Mouse (Mus musculus): Measurements from ENCODE around the gene Clrn1. TPM values are rescaled to one million over a fixed set of nuclear protein-coding genes. Genes with fewer than 3 reads are reported as not detected.

The Clrn1 gene
- polyA plus RNA-seq, 1 experiment from 2014 or later, result 0.08 TPM

DNA sequence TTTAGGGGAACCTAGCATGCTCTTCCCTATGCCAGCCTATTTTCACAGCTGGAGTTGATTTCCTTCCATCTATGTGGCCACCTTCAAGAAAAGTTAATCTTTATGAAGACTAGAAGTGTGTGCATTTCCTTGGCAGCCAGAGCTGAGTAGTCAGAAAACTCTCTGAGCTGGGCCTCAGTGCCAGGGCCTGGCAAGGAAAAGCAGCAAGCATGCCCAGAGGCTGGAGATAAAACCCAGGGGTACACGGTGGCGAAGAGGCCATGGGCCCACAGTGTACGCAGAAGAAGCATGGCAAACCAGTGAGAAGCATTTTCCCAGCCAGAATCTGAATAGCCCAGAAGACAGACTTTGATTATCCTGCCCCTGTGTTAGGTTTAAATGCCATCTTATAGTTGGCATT lies 70.9 kb downstream of the Clrn1 start:
- Histone ChIP-seq H3K27me3 (ENCODE audit: insufficient read depth, low read length) (no peaks in the 10 kb centered on the region), H3K4me2 (no peak overlapping the region), H3K9ac (no peak overlapping the region), H3K27ac (ENCODE audit: low read depth) (no peak overlapping the region), H3K4me1 (ENCODE audit: insufficient read depth) (no peaks in the 10 kb centered on the region), H3K9me3 (ENCODE audit: low read depth, low read length) (no peaks in the 10 kb centered on the region), H3K4me3 (ENCODE audit: low read depth, low read length) (no peak overlapping the region), H3K36me3 (ENCODE audit: insufficient read depth) (no peaks in the 10 kb centered on the region)
- WGBS, result 90% methylated on average over 3 of the region's 3 CpGs
- TF ChIP-seq CTCF (IDR thresholded peaks at IDR 0.05; ENCODE audit: low read depth), result no peak
- DNase-seq (no peak), ATAC-seq (ENCODE audit: insufficient read depth) (no peak)

DNA sequence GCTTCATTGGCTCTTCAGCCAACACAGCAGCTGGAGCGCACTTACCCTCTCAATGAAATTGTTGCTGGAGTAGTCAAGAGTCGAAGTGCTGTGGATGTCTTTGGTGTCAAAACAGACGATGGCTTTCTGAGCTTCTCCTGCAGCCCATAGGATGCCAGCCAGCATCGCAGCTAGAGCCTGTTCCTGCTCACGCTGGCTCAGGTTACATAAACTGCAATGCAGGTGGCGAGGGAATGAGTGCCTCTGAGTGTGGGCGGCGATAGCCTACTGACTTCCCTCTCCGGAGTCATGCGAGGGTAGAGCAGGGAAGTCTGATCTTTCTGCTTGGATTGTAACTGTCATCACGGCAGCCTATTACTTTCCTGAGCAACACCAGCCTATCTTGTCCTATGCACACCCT lies 74.8 kb downstream of the Clrn1 start:
- Histone ChIP-seq H3K27me3 (ENCODE audit: insufficient read depth, low read length) (no peaks in the 10 kb centered on the region), H3K4me1 (ENCODE audit: insufficient read depth) (no peaks in the 10 kb centered on the region), H3K36me3 (ENCODE audit: insufficient read depth) (no peaks in the 10 kb centered on the region), H3K9me3 (ENCODE audit: low read depth, low read length) (no peaks in the 10 kb centered on the region), H3K4me2 (no peak overlapping the region), H3K4me3 (ENCODE audit: low read depth, low read length) (no peak overlapping the region), H3K27ac (ENCODE audit: low read depth) (no peak overlapping the region), H3K9ac (no peak overlapping the region)
- 21% methylated on average over 11 of the region's 11 CpGs for WGBS
- ATAC-seq (ENCODE audit: insufficient read depth) (no peak), DNase-seq (peak; percentile 15)
- no peak for TF ChIP-seq CTCF (IDR thresholded peaks at IDR 0.05; ENCODE audit: low read depth)

DNA sequence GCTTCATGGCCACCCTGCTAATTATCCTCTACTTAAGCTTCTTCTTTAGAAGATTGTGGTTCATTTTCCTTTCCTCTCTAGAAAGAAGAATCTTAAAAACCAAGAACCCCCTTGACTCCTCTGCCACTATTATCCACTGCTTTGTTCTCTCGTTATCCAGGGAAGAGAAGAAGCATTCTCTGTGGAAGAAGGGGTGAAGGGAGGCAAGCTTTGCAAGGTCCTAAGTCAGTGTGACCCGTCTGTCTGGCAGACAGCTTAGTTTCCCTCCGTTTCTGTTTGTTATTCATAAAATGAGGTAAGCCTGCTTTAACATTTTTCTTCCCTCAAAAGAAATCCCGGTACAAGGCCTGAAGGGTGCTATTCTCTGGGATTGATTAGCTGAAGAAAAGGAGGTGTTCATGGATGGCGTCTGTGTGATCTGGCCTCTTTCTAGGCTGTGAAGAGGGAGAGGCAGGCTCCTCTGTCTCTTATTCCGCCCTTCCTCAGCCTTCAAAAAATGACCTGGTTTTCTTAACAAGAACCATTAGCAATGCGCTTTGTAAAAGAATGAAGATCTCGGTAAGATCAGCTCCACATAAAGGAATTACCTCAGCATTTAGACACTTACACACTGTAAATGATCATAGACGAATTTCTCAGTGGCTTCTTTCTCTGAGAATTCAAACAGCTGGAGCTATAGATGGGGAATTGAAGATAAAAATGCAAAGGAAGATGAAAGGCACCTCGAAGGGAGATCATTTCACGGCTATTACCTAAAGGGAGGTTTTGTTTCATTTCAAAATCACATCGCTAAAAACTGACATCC lies 75.8 kb downstream of the Clrn1 start:
- H3K4me3 ChIP-seq (ENCODE audit: low read depth, low read length), result no peak overlapping the region
- no peak overlapping the region for H3K9ac ChIP-seq
- H3K4me2 ChIP-seq, result no peak overlapping the region
- no peaks in the 10 kb centered on the region for H3K4me1 ChIP-seq (ENCODE audit: insufficient read depth)
- WGBS, result 44% methylated on average over 12 of the region's 12 CpGs
- no peak for ATAC-seq (ENCODE audit: insufficient read depth)
- no peaks in the 10 kb centered on the region for H3K27me3 ChIP-seq (ENCODE audit: insufficient read depth, low read length)
- TF ChIP-seq CTCF (IDR thresholded peaks at IDR 0.05; ENCODE audit: low read depth), result no peak
- no peaks in the 10 kb centered on the region for H3K36me3 ChIP-seq (ENCODE audit: insufficient read depth)
- DNase-seq, result no peak
- H3K9me3 ChIP-seq (ENCODE audit: low read depth, low read length), result no peaks in the 10 kb centered on the region
- no peak overlapping the region for H3K27ac ChIP-seq (ENCODE audit: low read depth)

DNA sequence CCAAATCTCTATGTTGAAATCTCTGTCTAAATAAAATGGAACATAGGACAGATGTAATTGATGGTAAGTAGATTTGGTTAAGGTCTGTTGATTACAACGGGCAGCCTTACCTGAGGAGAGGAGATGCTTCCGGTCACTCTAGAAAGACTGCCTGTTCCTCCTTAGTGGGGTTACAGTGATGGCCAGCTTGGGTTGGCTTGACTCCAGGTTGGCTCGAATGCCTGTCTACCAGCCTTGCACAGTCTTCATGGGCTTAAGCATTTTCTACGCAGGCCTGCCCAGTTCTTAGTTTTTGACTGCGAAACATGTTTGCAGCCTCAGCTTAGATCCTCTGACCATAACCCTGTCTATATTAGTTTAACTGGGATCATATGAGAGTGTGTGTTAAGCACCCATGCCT lies 76.5 kb downstream of the Clrn1 start:
- Histone ChIP-seq H3K27ac (ENCODE audit: low read depth) (no peak overlapping the region), H3K36me3 (ENCODE audit: insufficient read depth) (no peaks in the 10 kb centered on the region), H3K4me3 (ENCODE audit: low read depth, low read length) (no peak overlapping the region), H3K9me3 (ENCODE audit: low read depth, low read length) (no peaks in the 10 kb centered on the region), H3K27me3 (ENCODE audit: insufficient read depth, low read length) (no peaks in the 10 kb centered on the region), H3K4me2 (no peak overlapping the region), H3K4me1 (ENCODE audit: insufficient read depth) (no peaks in the 10 kb centered on the region), H3K9ac (no peak overlapping the region)
- no peak for TF ChIP-seq CTCF (IDR thresholded peaks at IDR 0.05; ENCODE audit: low read depth)
- 87% methylated on average over 5 of the region's 5 CpGs for WGBS
- DNase-seq, result no peak
- ATAC-seq (ENCODE audit: insufficient read depth), result no peak

DNA sequence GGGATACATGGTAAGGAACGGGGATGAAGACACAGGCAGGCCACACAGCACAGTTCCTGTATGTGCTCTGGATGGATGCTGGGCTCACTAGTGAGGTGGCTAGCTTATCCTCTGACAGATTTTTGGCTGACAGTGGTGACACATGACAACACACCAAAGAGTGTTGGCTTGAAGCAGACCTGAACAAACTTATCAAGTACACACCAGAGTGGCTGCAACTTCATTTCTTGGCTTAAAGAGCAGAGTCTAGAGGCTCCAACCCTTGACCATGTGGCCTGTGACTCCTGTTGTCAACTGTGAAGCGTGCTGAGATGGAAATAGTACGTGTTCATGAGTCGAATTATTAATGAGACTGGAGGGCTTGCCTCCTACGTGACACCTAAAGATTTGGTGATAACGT lies 80.4 kb downstream of the Clrn1 start:
- ATAC-seq (ENCODE audit: insufficient read depth) (no peak; the same call in 1 of the 2 replicates), DNase-seq (peak; percentile 28)
- Histone ChIP-seq H3K9me3 (ENCODE audit: low read depth, low read length) (no peaks in the 10 kb centered on the region), H3K4me1 (ENCODE audit: insufficient read depth) (no peaks in the 10 kb centered on the region), H3K9ac (no peak overlapping the region), H3K4me2 (no peak overlapping the region), H3K4me3 (ENCODE audit: low read depth, low read length) (no peak overlapping the region), H3K27me3 (ENCODE audit: insufficient read depth, low read length) (no peaks in the 10 kb centered on the region), H3K36me3 (ENCODE audit: insufficient read depth) (no peaks in the 10 kb centered on the region), H3K27ac (ENCODE audit: low read depth) (no peak overlapping the region)
- TF ChIP-seq CTCF (IDR thresholded peaks at IDR 0.05; ENCODE audit: low read depth), result no peak
- 69% methylated on average over 6 of the region's 6 CpGs for WGBS

DNA sequence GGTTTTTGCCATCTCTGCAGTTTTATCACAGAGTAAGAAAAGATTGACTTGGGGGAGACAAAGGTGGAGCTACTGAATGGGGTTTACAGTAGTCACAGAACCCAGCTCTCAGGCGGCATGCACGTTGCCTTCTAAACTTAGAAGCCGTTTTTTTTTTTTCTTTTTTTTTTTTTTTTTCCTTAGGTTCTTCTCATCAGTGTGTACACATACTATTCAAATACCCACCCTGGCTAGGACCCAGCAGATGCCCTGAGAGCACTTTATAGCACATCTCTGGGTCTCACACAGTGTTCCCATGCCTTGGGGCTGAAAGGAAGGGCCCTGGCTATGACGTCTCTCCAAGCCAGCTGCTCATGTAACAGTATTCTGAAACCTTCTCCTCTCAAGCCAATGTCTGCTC lies 86.5 kb downstream of the Clrn1 start:
- Histone ChIP-seq H3K27ac (ENCODE audit: low read depth) (no peak overlapping the region), H3K4me3 (ENCODE audit: low read depth, low read length) (no peak overlapping the region), H3K9me3 (ENCODE audit: low read depth, low read length) (no peaks in the 10 kb centered on the region), H3K9ac (no peak overlapping the region), H3K27me3 (ENCODE audit: insufficient read depth, low read length) (no peaks in the 10 kb centered on the region), H3K4me1 (ENCODE audit: insufficient read depth) (no peaks in the 10 kb centered on the region), H3K4me2 (no peak overlapping the region), H3K36me3 (ENCODE audit: insufficient read depth) (no peaks in the 10 kb centered on the region)
- 61% methylated on average over 4 of the region's 4 CpGs for WGBS
- no peak for ATAC-seq (ENCODE audit: insufficient read depth)
- TF ChIP-seq CTCF (IDR thresholded peaks at IDR 0.05; ENCODE audit: low read depth), result no peak
- no peak for DNase-seq

DNA sequence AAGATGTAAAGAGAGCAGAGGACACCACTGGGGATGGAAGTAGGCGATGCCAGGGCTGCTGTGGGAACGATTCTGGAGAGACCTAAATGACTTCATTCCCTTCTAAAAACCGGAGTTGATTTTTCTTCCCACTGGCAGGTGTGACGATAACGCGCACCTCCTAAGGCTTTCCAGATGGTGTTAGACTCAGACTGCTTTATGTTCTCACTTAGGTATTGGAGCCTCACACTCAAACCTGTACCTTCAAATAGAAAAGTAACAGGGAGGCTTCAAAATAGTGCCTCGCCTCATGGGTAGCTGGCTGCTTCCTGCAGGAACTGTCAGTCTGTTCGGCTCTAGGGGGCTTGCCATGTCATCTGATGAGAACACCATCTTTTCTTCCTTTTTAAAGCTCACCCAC lies 86.9 kb downstream of the Clrn1 start:
- Histone ChIP-seq H3K27me3 (ENCODE audit: insufficient read depth, low read length) (no peaks in the 10 kb centered on the region), H3K4me1 (ENCODE audit: insufficient read depth) (no peaks in the 10 kb centered on the region), H3K9ac (no peak overlapping the region), H3K4me2 (no peak overlapping the region), H3K27ac (ENCODE audit: low read depth) (no peak overlapping the region), H3K36me3 (ENCODE audit: insufficient read depth) (no peaks in the 10 kb centered on the region), H3K4me3 (ENCODE audit: low read depth, low read length) (no peak overlapping the region), H3K9me3 (ENCODE audit: low read depth, low read length) (no peaks in the 10 kb centered on the region)
- 78% methylated on average over 8 of the region's 8 CpGs for WGBS
- DNase-seq (no peak), ATAC-seq (ENCODE audit: insufficient read depth) (no peak)
- no peak for TF ChIP-seq CTCF (IDR thresholded peaks at IDR 0.05; ENCODE audit: low read depth)

Other genes starting within 250 kb of the Clrn1 start
- not detected in 2 replicates for gene Erich6, start 248.1 kb downstream of the Clrn1 start, polyA plus RNA-seq (2014; fragmentation: Nextera tagmentation; extraction: Ambion mirVana)
- gene Siah2, start 192.9 kb downstream of the Clrn1 start, polyA plus RNA-seq (2014; fragmentation: Nextera tagmentation; extraction: Ambion mirVana), result 6.8 and 7.4 TPM in 2 replicates
- not detected in 2 replicates for gene Mindy4b-ps, start 63.0 kb downstream of the Clrn1 start, polyA plus RNA-seq (2014; fragmentation: Nextera tagmentation; extraction: Ambion mirVana)
- 2.8 TPM in 2 replicates for gene Med12l, start 120.5 kb upstream of the Clrn1 start, polyA plus RNA-seq (2014; fragmentation: Nextera tagmentation; extraction: Ambion mirVana)
- gene Gpr171, start 216.5 kb upstream of the Clrn1 start, polyA plus RNA-seq (2014; fragmentation: Nextera tagmentation; extraction: Ambion mirVana), result 0.80 and 0.84 TPM in 2 replicates

Measured in lung, embryonic 14.5 days (tissue).